Mouse (Mus musculus) intestine, embryonic 16.5 days (tissue): ENCODE measurements around the gene Ackr1. TPM values are rescaled to one million over a fixed set of nuclear protein-coding genes. Genes with fewer than 3 reads are reported as not detected.

ENCODE experiments used
- ATAC-seq: fragments of 200-750 bp; cut with Nextera tagmentation; 2 replicates; pipeline ENCODE4 v1.8.0; 2017; ENCODE audit warnings: moderate TSS enrichment, moderate library complexity
- H3K27ac ChIP-seq: fragments of 300-500 bp; sonication (generic); 2 replicates; pipeline ENCODE4 v1.5.1; 2014; ENCODE audit warnings: mild to moderate bottlenecking, low read length
- H3K27me3 ChIP-seq: fragments of 300-500 bp; sonication (generic); replicated peaks from 2 replicates; pipeline ENCODE4 v1.6.1; 2014; ENCODE audit warnings: low read length, control low read depth, mixed read lengths; ENCODE audit not compliant: control insufficient read depth, insufficient read depth
- H3K36me3 ChIP-seq: fragments of 300-500 bp; sonication (generic); 2 replicates; pipeline ENCODE4 v1.6.1; 2014; ENCODE audit warnings: low read length, control low read depth; ENCODE audit not compliant: control insufficient read depth, insufficient read depth
- H3K4me1 ChIP-seq: fragments of 300-500 bp; sonication (generic); 2 replicates; pipeline ENCODE4 v1.6.1; 2014; ENCODE audit warnings: low read length, control low read depth, mixed read lengths; ENCODE audit not compliant: control insufficient read depth, insufficient read depth
- H3K4me2 ChIP-seq: fragments of 300-500 bp; sonication (generic); 2 replicates; pipeline ENCODE4 v1.6.1; 2014; ENCODE audit warnings: low read depth, low read length, control low read depth
- H3K4me3 ChIP-seq: fragments of 300-500 bp; sonication (generic); 2 replicates; pipeline ENCODE4 v1.5.1; 2014; ENCODE audit warnings: mild to moderate bottlenecking, low read length
- H3K9ac ChIP-seq: fragments of 300-500 bp; sonication (generic); 2 replicates; pipeline ENCODE4 v1.6.1; 2014; ENCODE audit warnings: low read depth, low read length
- H3K9me3 ChIP-seq: fragments of 300-500 bp; sonication (generic); 2 replicates; pipeline ENCODE4 v1.6.1; 2016; ENCODE audit warnings: low read length, control low read depth; ENCODE audit not compliant: control insufficient read depth
- WGBS: fragments of 180-500 bp; shearing (Covaris S2); extraction: QIAGEN DNeasy Blood & Tissue Kit; methylation state at CpG from one replicate; pipeline ENCODE4 v1.1.7; 2014; 5-methylcytosine and 5-hydroxymethylcytosine counted together
- polyA plus RNA-seq: library from polyadenylated mRNA; unstranded; fragments of >200 nt; fragmentation: Nextera tagmentation; extraction: Ambion mirVana; gene quantifications from 2 replicates; pipeline ENCODE4 v1.2.1, GENCODE M21; 2015

Ackr1 gene
- polyA plus RNA-seq, 1 experiment from 2014 or later = 2.3 TPM

- Histone ChIP-seq H3K4me1 (no peaks in the 10 kb centered on the region), H3K4me3 (no peak overlapping the region), H3K4me2 (no peak overlapping the region), H3K36me3 (no peaks in the 10 kb centered on the region), H3K9ac (no peak overlapping the region), H3K27ac (no peak overlapping the region), H3K9me3 (no peaks in the 10 kb centered on the region), H3K27me3 (no peaks in the 10 kb centered on the region)
- 85% methylated on average over 5 of the region's 5 CpGs for WGBS
- ATAC-seq = no peak
Observed at GRCm38 (mm10) chr1:173332418-173332817, 1.1 kb downstream of the Ackr1 start.

- WGBS = 73% methylated on average over 5 of the region's 5 CpGs
- H3K36me3 ChIP-seq = no peaks in the 10 kb centered on the region
- H3K9ac ChIP-seq = no peak overlapping the region
- H3K4me1 ChIP-seq = no peaks in the 10 kb centered on the region
- no peak for ATAC-seq
- H3K4me2 ChIP-seq = no peak overlapping the region
- no peaks in the 10 kb centered on the region for H3K9me3 ChIP-seq
- no peaks in the 10 kb centered on the region for H3K27me3 ChIP-seq
- H3K27ac ChIP-seq = no peak overlapping the region
- no peak overlapping the region for H3K4me3 ChIP-seq
Observed at GRCm38 (mm10) chr1:173329743-173330142, 3.8 kb downstream of the Ackr1 start.

- no peaks in the 10 kb centered on the region for H3K36me3 ChIP-seq
- peak; percentile 35; the same call in 1 of the 2 replicates for ATAC-seq
- no peak overlapping the region for H3K9ac ChIP-seq
- no peaks in the 10 kb centered on the region for H3K27me3 ChIP-seq
- no peaks in the 10 kb centered on the region for H3K9me3 ChIP-seq
- 45% methylated on average over 4 of the region's 4 CpGs for WGBS
- H3K27ac ChIP-seq = no peak overlapping the region
- no peaks in the 10 kb centered on the region for H3K4me1 ChIP-seq
- no peak overlapping the region for H3K4me2 ChIP-seq
- H3K4me3 ChIP-seq = no peak overlapping the region
Observed at GRCm38 (mm10) chr1:173329185-173329584, 4.4 kb downstream of the Ackr1 start.

DNA sequence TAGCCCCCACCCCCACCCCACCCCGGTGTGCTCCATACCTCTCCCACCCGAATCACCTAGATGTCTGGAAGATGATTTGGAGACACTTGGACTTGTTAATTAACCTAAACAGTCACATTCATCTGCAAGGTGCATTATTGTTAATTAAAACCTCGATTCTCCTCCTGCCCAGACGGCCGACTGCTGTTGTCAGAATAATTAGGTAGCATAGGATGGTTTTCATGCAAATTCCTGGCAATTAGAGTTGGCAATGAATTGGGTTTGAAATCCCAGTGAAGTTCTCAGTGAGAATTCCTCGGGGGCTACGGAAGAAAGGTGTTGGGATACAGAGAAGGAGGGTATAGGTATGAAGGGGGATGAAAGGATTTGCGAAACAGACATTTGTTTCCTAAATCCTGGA, 5.1 kb downstream of the Ackr1 start:
- Histone ChIP-seq H3K9me3 (no peaks in the 10 kb centered on the region), H3K36me3 (no peaks in the 10 kb centered on the region), H3K4me2 (no peak overlapping the region), H3K4me1 (no peaks in the 10 kb centered on the region), H3K27ac (no peak overlapping the region), H3K27me3 (no peaks in the 10 kb centered on the region), H3K9ac (no peak overlapping the region), H3K4me3 (no peak overlapping the region)
- WGBS = 71% methylated on average over 8 of the region's 8 CpGs
- no peak for ATAC-seq

- no peaks in the 10 kb centered on the region for H3K27me3 ChIP-seq
- H3K4me2 ChIP-seq = no peak overlapping the region
- no peak overlapping the region for H3K27ac ChIP-seq
- no peak for ATAC-seq
- H3K9ac ChIP-seq = no peak overlapping the region
- no peaks in the 10 kb centered on the region for H3K4me1 ChIP-seq
- H3K9me3 ChIP-seq = no peaks in the 10 kb centered on the region
- no peak overlapping the region for H3K4me3 ChIP-seq
- H3K36me3 ChIP-seq = no peaks in the 10 kb centered on the region
- 68% methylated on average over 1 of the region's 1 CpGs for WGBS
Observed at GRCm38 (mm10) chr1:173326552-173326951, 7.0 kb downstream of the Ackr1 start.

DNA sequence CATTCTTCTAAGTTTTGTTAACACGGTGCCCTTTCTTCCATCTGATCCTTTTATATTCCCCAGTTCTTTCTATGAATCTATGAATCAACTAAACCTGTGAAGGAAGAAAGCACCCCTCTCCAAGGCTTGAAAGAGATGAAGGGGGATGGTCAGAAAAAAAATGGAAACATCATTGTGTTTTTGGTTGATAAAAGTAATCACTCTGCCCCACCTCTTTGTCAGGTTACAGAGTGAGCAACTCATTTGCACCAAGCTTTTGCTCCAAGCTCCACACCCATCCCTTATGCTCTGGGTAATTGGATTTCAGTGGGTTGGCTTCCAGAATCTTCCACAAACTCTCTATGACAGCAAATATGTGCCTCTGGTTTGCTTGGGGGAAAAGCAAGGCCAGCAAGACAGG, 8.2 kb downstream of the Ackr1 start:
- Histone ChIP-seq H3K9me3 (no peaks in the 10 kb centered on the region), H3K4me2 (no peak overlapping the region), H3K9ac (no peak overlapping the region), H3K27ac (no peak overlapping the region), H3K4me1 (no peaks in the 10 kb centered on the region), H3K4me3 (no peak overlapping the region), H3K36me3 (no peaks in the 10 kb centered on the region), H3K27me3 (no peaks in the 10 kb centered on the region)
- 87% methylated on average over 1 of the region's 1 CpGs for WGBS
- ATAC-seq = no peak

GRCm38 (mm10) chr1:173324961-173325360, 8.6 kb downstream of the Ackr1 start:
- Histone ChIP-seq H3K4me3 (no peak overlapping the region), H3K27me3 (no peaks in the 10 kb centered on the region), H3K9ac (no peak overlapping the region), H3K27ac (no peak overlapping the region), H3K4me2 (no peak overlapping the region), H3K36me3 (no peaks in the 10 kb centered on the region), H3K4me1 (no peaks in the 10 kb centered on the region), H3K9me3 (no peaks in the 10 kb centered on the region)
- ATAC-seq = no peak
- 67% methylated on average over 4 of the region's 4 CpGs for WGBS

DNA sequence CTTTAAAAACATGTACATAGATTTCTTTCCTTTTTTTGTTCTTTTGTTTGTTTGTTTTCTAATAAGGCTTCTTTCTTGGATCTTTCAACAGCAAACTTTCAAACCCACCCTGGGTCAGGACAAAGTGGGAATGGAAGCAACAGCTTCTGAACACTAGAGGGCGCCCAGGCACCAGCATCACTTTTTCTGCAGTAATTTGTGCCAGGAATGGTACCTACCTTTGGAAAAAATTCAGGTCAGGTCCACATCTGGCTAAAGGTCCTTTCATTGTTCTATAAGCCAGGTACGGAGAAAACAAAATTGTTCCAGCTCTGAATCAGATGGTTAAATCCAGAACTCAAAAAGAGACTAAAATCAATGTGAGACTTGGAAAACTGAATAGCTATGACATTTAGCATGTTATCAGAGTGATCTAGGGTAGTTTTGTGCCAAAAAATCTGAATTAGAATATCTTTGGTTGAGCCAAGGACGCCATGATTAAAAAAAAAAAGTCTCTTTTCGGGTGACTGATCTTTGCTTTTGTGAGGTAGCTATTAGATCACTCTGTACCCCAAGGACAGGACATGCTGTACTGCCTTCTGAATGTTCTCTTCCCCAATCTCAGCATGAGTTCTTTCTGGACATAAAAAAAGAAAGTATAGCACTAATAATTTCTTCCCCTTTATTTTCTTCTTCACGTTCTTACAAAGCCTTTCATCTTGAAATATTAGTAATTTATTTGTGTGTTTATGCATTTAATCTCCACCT, 9.5 kb downstream of the Ackr1 start:
- Histone ChIP-seq H3K9me3 (no peaks in the 10 kb centered on the region), H3K4me1 (no peaks in the 10 kb centered on the region), H3K4me2 (no peak overlapping the region), H3K27ac (no peak overlapping the region), H3K36me3 (no peaks in the 10 kb centered on the region), H3K9ac (no peak overlapping the region), H3K4me3 (no peak overlapping the region), H3K27me3 (no peaks in the 10 kb centered on the region)
- ATAC-seq = no peak
- WGBS = 35% methylated on average over 5 of the region's 5 CpGs

DNA sequence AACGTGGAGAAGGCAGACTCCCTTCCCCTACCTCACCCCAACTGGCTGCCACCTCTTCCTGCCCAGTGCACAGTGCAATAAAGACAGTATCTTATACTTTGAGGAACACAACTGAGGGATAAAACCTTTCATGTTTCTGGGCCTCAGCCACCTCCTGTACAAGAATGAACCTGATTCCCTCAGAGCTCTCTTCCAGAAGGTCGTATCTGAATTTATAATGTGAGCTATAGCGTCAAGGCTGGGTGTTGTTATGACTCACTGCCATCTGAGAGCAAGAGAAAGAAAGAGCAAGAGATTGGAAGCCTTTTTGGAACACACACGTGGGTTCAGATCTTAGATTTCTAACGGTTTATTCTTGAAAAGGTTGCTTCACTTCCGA, 11.3 kb downstream of the Ackr1 start:
- 64% methylated on average over 6 of the region's 6 CpGs for WGBS
- Histone ChIP-seq H3K27me3 (no peaks in the 10 kb centered on the region), H3K27ac (no peak overlapping the region), H3K4me2 (no peak overlapping the region), H3K4me1 (no peaks in the 10 kb centered on the region), H3K9ac (no peak overlapping the region), H3K9me3 (no peaks in the 10 kb centered on the region), H3K36me3 (no peaks in the 10 kb centered on the region), H3K4me3 (no peak overlapping the region)
- no peak for ATAC-seq
